Mouse (Mus musculus) spleen, postnatal 10 days (tissue): Measurements from ENCODE around the gene G6pdx.

ENCODE experiments used
- DNase-seq, 2 experiments: peaks; one replicate each; pipeline ENCODE4 v3.0.0; 2021 to 2022; ENCODE audit warnings: low spot score in 2 of 2

The G6pdx gene

GRCm38 (mm10) chrX:74428826-74429276, at the start of gene G6pdx:
TSS of gene G6pdx (minus strand) at chrX:74429194.
- DNase-seq: peak; percentile 85 to 95

GRCm38 (mm10) chrX:74452773-74453172, 23.8 kb upstream of the G6pdx start:
- DNase-seq: no peak

- no peak for DNase-seq
These were observed 22.3 kb upstream of the G6pdx start for GRCm38 (mm10) chrX:74451157-74451912.

- DNase-seq: peak; percentile 46 to 74
These were observed 362 bp upstream of the G6pdx start for GRCm38 (mm10) chrX:74429290-74429821.

GRCm38 (mm10) chrX:74428146-74428825, 708 bp downstream of the G6pdx start:
- DNase-seq: peak in 1 of 2 experiments; percentile 9

GRCm38 (mm10) chrX:74427116-74427515, 1.9 kb downstream of the G6pdx start:
- no peak for DNase-seq

GRCm38 (mm10) chrX:74426256-74426655, 2.7 kb downstream of the G6pdx start:
- DNase-seq: no peak

- DNase-seq: peak; percentile 57 to 80
These were observed 3.8 kb downstream of the G6pdx start for GRCm38 (mm10) chrX:74425195-74425594.

- DNase-seq: peak in 1 of 2 experiments; percentile 10
These were observed 4.6 kb downstream of the G6pdx start for GRCm38 (mm10) chrX:74424443-74424842.

GRCm38 (mm10) chrX:74413377-74413776, 15.6 kb downstream of the G6pdx start:
- DNase-seq: peak; percentile 24 to 68

- DNase-seq: no peak
These were observed 20.7 kb downstream of the G6pdx start for GRCm38 (mm10) chrX:74408340-74408739.

- DNase-seq: no peak
These were observed 28.9 kb downstream of the G6pdx start for GRCm38 (mm10) chrX:74400136-74400535.

- peak; percentile 58 to 88 for DNase-seq
These were observed 36.2 kb downstream of the G6pdx start, which contains the start of the genes Fam3a and Ikbkg for GRCm38 (mm10) chrX:74392535-74393443. TSS of gene Fam3a (minus strand) at chrX:74393272. TSS of gene Ikbkg (plus strand) at chrX:74393290.

- DNase-seq: no peak
These were observed 40.8 kb downstream of the G6pdx start for GRCm38 (mm10) chrX:74388153-74388552.

- DNase-seq: no peak
These were observed 44.5 kb downstream of the G6pdx start for GRCm38 (mm10) chrX:74384451-74384850.

GRCm38 (mm10) chrX:74372888-74373549, 56.0 kb downstream of the G6pdx start, which contains the start of the genes Ubl4a and Slc10a3:
TSS of gene Ubl4a (minus strand) at chrX:74373218.
TSS of gene Slc10a3 (minus strand) at chrX:74373349.
- DNase-seq: peak; percentile 72 to 90

GRCm38 (mm10) chrX:74368209-74368909, 60.6 kb downstream of the G6pdx start:
- DNase-seq: peak; percentile 60 to 78

GRCm38 (mm10) chrX:74367512-74367911, 61.5 kb downstream of the G6pdx start:
- DNase-seq: no peak
